Mouse (Mus musculus): Measurements from ENCODE around the gene H2-K1.

The H2-K1 gene

DNA sequence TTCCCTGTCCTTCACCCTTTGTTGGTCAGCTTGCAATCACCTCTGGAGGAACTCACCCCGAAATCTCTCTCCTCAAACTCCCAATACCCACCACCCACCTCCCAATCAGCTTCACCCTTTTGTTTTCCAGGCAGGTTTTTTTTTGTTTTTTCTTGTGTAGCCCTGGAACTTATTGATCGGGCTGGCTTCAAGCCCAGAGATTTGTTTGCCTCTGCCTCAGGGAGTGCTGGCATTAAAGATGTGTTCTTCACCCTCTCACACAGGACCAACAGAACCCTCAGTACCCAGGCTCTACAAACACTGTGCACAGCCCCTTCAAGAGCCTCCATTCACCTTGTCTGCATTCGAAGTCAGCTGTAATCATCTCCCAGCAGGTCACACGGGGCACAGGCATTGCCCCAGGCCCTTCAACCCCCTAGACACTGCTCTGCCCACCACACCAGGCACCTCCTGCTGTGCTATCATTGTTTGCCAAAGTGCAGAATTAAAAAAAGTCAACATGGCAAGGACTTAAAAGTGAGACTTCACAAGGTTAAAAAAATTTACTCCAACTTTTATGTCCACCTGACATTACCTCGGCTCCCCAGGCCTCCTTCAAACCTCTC is 46.1 kb downstream of the H2-K1 start:
- no peak for DNase-seq

DNA sequence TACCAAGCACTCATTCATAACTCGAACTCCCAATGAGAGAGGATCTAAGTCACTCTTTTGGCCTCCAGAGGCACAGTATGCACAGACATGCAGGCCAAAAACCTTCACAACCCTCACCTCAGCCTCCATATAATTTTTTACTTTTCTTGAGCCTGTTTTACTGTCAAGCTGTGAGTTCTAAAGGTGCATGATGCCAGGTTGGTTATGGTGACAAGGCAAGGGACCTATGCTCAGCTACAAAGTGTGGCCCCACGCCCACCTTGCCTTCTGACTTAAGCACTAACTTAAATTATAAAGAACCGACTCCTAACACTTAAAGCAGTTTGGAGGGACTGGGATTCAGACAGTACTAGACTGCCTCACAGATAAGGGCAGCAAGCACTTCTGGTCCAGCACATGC is 46.8 kb downstream of the H2-K1 start:
- DNase-seq: no peak

DNA sequence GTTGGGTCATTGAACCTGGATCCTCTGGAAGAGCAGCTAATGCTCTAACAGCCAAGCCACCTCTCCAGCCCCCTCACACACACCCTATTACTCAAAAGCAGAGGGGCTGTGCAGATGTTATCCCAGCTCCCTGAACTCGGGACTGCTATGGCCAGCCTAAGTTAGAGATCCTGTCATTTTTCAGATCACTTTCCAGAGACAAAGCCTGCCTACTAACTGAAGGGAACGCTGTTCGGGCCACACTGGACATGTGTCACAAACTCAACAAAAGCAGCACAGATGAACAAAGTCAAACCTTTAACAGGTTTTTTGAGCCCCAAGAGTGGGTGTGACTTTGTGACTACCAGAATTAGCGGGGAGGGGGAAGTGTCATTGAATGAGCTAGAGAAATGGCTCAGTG is 47.3 kb downstream of the H2-K1 start:
- no peak for DNase-seq

DNA sequence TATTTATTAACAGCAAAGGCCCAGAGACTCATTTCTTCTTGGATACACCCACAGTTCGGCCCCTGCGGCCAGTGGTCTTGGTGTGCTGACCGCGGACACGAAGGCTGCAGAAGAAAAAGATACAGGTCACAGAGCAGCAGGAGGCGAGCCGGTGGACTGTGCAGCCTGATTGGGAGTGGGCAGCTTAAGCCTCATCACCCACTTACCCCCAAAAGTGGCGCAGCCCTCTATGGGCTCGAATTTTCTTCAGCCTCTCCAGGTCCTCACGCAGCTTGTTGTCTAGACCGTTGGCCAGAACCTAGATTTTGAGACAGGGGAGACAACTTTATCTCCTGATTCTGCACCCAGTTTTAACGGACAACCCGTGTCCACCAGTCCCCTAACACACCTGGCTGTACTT is 48.1 kb downstream of the H2-K1 start:
- DNase-seq: peak in 1 of 2 experiments; percentile 3

DNA sequence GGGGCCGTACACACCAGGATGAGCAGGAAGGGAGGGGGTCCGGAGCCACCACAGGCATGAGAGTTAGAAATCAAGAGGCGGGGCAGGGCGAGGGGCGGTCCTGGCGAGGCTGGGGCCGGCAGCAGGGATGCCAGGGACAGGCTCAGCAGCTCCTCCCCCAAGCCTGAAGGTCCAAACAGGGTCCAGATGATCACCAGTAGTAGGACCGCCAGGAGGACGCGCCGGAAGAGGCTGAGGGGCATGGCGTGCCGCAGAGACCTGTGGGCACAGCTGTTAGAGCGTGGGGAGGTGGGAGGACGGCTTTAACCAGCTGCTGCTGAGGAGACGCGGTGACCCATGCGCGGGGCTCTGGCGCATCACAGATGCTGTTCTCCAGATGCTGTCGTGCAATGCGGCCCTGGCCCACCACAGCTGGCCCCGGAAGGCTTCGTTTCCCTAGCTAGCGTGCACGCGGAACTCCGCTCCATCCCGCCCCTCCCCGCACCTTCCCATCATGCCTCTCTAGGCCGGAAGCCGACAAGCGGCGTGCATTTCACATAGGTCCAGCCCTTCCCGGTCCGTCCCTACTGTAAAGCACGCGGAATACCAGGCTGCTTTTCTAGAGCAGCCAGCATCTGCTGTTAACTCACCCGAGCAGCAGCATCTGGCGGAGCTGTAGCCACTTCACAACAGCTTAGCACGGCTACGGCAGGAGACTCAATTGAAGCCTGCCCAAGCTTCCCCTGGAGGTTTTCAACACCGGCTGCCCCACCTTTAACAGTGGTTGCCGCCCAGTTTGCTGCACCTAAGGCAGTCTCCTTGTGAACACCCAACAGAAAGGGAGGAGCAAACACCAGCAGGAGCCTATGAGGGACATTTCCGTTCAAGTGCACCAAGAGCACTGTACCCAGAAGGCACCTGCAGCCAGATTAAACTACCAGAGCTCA is 48.9 kb downstream of the H2-K1 start, which contains the start of gene B3galt4:
Gene B3galt4, minus strand, starts transcription at position 468 of the 926 bp plus-strand sequence.
- DNase-seq: peak; percentile 72 to 79

DNA sequence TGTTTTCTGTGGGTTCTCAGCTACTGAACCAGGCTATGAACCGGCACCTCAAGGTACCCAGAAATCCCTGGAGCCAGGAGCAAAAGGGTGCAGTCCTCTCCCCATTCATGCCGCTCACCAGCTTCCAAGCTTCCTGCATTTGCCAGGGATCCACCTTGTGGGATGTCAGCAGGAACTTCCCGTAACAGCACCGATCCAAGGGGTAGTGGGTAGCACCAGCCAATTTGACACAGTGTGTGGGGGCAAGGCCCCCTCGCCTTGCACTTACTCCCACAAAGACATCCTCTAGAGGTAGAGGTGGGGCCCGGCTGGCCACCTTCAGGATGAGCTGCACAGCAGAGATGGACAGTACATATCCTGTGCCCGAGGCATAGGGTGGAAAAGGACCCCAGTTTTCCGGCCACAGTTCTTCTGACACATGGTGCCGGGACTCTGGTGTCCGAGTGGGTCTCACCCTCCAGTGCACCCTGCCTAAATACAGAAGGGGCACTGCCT is 50.0 kb downstream of the H2-K1 start:
- DNase-seq: no peak

DNA sequence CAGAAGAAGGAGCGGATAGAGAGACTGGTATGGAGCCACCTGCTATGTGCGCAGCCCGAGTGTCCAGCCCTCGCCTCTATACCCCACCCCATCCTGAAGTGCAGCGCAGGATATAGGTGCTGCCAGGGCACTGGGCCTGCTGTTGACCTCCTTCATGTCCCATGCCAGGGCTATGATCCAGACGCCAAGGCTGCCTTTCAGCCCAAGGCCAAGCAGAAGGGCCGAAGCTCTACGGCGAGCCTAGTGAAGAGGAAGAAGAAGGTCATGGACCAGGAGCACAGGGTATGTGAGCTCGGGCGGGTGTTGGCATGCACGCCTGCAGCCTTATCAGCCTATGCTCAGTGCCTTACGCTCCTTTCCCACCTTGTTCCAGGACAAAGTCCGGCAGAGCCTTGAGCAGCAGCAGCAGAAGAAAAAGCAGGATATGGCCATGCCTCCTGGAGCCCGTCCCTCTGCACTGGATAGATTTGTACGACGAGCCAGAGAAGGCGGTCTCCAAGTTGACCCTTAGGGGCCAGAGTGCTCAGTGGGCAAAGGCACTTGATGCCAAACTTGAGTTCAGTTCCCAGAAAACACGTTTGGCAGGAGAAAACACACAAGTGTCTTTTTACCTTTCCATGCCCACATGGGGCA is 51.1 kb downstream of the H2-K1 start:
- no peak for DNase-seq

DNA sequence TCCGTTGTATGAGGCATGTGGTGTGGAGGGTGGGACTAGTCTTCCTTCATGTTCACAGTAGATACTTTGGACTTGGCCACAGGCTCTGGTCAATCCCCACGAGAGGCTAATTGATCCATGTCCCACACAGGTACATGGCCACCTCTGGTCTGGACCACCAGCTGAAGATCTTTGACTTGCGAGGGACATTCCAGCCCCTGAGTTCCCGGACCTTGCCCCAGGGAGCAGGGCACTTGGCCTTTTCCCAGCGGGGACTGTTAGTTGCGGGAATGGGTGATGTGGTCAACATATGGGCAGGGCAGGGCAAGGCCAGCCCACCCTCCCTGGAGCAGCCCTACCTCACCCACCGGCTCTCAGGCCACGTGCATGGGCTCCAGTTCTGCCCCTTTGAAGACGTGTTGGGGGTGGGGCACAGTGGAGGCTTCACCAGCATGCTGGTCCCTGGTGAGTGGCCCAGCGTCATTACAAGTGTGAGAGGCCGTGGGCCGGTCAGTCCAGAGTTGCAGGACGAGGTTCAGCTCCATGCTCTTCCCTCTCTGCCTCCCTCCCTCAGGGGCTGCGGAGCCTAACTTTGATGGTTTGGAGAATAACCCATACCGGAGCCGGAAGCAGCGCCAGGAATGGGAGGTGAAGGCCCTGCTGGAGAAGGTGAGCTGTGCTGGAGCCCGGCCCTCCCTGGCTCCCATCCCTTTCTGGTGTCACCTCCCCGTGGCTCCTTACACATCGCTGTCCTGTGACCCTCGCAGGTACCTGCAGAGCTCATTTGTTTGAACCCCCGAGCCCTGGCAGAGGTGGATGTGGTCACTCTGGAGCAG is 51.9 kb downstream of the H2-K1 start:
- DNase-seq: no peak

DNA sequence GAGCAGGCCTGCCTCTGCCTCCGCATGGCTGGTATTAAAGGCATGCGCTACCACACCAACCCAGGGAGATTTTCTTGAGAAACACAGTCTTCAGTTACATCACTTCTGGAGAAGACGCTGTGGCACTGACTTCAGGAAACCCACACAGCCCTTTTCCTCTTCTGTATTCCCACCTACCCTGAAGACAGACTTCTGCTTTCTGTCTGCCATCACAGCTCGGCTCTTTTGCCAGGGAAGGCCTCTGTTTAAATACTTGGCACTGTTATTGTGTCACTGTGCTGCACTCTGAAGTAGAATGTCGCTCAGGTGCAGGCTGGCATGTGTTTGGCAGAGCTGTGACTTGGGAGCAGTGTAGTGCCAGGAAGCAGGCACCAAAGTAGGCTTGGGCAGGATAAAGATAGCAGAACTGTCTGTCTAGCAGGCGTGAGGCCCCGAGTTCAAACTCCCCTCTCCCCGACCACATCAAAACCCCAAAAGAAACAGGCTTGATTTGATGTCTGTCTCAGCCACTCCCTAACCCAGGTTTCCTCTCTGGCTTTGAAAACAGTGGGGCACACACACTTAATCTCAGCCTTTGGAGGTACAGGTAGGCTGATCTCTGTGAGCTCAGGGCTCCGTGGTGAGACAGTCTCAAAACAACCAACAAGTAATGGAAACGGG is 52.6 kb downstream of the H2-K1 start:
- DNase-seq: no peak
